Mouse (Mus musculus) bone marrow, adult 2 months (tissue): ENCODE results near the gene Ccdc138.

Source experiments
- CTCF ChIP-seq: fragments of 200-500 bp; IDR thresholded peaks from 2 replicates; pipeline ENCODE4 v1.5.1; 2011; ENCODE audit warnings: low read length, control low read depth; ENCODE audit not compliant: control insufficient read depth, insufficient read depth
- POLR2A ChIP-seq: fragments of 200-500 bp; IDR thresholded peaks from 2 replicates; pipeline ENCODE4 v1.6.1; 2011; ENCODE audit warnings: low read depth, mild to moderate bottlenecking, control low read depth, low read length, borderline replicate concordance; ENCODE audit not compliant: control insufficient read depth

- TF ChIP-seq CTCF (no peak), POLR2A (no peak)
Observed at GRCm38 (mm10) chr10:58595197-58595596, 97.4 kb downstream of the Ccdc138 start.
